Mouse (Mus musculus) brain, embryonic 14.5 days (tissue): ENCODE data around the gene Tdrd12.

Experiments
- CTCF ChIP-seq: fragments of 200-500 bp; IDR thresholded peaks from 2 replicates; pipeline ENCODE4 v1.5.1; 2012; ENCODE audit warnings: inconsistent platforms, mild to moderate bottlenecking, moderate library complexity, borderline replicate concordance; ENCODE audit not compliant: insufficient read depth, insufficient read length; ENCODE audit errors: extremely low read depth
- POLR2A ChIP-seq: fragments of 200-500 bp; IDR thresholded peaks from 2 replicates; pipeline ENCODE4 v1.6.1; 2012; ENCODE audit warnings: mild to moderate bottlenecking, inconsistent platforms, borderline replicate concordance; ENCODE audit not compliant: poor library complexity, insufficient read depth, insufficient read length, severe bottlenecking; ENCODE audit errors: extremely low read depth

DNA sequence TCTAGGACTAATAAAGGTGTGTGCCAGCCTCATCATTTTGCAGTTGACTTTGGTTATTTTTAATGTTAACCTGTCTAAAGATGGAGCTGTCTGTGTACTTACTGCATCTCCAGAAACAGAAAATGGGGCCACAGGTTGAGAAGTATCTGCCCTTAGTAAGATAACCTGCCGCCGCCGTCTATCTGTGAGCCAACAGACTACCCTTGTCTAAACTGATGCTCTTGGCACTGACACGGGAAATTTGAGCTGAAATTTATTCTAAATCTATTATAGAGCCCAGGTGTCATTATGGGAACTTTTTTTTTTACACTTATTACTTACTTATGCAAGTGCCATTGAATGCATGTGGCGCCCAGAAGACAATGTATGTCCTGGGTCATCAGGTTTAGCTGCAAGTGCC, 19.4 kb upstream of the Tdrd12 start:
- TF ChIP-seq POLR2A (no peak), CTCF (no peak)
